Mouse (Mus musculus): Measurements from ENCODE around the gene Srcin1.

GRCm38 (mm10) chr11:97566551-97566950 lies 9.4 kb downstream of the Srcin1 start:
- TF ChIP-seq CTCF (IDR thresholded peaks at IDR 0.05; ENCODE audit: low read depth, low read length) (no peak), POLR2AphosphoS5 (IDR thresholded peaks at IDR 0.05; ENCODE audit: insufficient replicate concordance, low read depth, low read length) (no peak)
